14 mouse cellular contexts compared by ENCODE assay signal in genomic region chr13:58397651-58398050, GRCm38 (mm10).
"Had no signal": no experiment of that assay in that cellular context is flagged by ENCODE, and none has a peak within 500 bp of the region (broad histone marks: within the 10 kb centered on the region; RNA-seq: fewer than 3 reads in every experiment).

No protein-coding gene starts in this region.

- H3K4me3 ChIP-seq: kidney, embryonic 15.5 days; left cerebral cortex, adult 2 months; limb, embryonic 12.5 days; liver, embryonic 13.5 days; lung, embryonic 15.5 days; midbrain, embryonic 15.5 days; neural tube, embryonic 15.5 days had no signal

- H3K27me3 ChIP-seq: kidney, embryonic 15.5 days; limb, embryonic 12.5 days; liver, embryonic 13.5 days; lung, embryonic 15.5 days; midbrain, embryonic 15.5 days; neural tube, embryonic 15.5 days had no signal

- H3K4me1 ChIP-seq: limb, embryonic 12.5 days had no signal

- H3K9me3 ChIP-seq: kidney, embryonic 15.5 days; limb, embryonic 12.5 days; liver, embryonic 13.5 days; lung, embryonic 15.5 days; midbrain, embryonic 15.5 days; neural tube, embryonic 15.5 days had no signal

- DNase-seq: kidney, adult 2 months; kidney, postnatal 14 days; liver; liver, embryonic 13.5 days; liver, postnatal 0 days; right cerebral cortex, adult 18-20 months; right cerebral cortex, postnatal 25 days; thymus, postnatal 4 days had no signal

- ATAC-seq: liver, postnatal 0 days; midbrain, embryonic 15.5 days had no signal
